Mouse (Mus musculus) layer of hippocampus, adult 9-10 months (tissue): ENCODE results near the gene Rrp8.

Source experiments
- DNase-seq: peaks from one replicate; pipeline ENCODE4 v3.0.0; 2022; ENCODE audit warnings: low spot score

Gene Rrp8

GRCm38 (mm10) chr7:105690875-105691274, 46.3 kb downstream of the Rrp8 start:
- DNase-seq: no peak

DNA sequence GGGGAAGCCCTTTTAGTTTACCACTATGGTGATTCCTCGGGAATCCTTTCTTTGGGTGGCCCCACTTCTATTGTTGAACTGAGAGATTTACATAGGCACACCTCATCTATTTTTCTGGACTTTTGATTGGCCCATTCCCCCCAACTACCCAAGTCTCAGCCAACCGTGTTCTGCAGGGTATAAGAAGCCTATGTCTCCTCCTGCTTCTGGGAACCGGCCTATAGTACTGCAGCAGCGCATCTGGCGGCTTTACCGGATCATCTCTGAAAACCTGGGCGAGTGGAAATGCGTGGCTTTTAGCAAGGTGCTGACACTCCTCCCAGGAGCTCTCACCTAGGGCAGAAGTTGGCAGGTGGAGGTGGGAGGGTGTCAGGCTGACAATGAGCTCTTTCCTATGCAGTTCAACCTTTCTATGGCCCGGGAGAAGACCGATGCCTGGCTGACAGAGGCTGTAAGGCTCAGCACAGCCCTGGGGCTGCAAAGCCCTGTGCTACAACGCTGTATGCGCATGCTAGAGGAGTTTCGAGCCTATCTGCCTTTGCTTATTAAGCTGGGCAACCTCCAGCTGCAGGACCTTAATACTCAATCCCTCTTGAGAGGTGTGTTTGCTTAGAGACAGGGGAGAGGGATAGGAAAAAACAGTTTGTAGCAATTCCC, 51.5 kb downstream of the Rrp8 start:
- no peak for DNase-seq
